Mouse (Mus musculus): ENCODE results near the gene Gse1. TPM values are rescaled to one million over a fixed set of nuclear protein-coding genes. Genes with fewer than 3 reads are reported as not detected.

Gse1 gene
- polyA plus RNA-seq, 1 experiment from 2014 or later, result 25.3 TPM

DNA sequence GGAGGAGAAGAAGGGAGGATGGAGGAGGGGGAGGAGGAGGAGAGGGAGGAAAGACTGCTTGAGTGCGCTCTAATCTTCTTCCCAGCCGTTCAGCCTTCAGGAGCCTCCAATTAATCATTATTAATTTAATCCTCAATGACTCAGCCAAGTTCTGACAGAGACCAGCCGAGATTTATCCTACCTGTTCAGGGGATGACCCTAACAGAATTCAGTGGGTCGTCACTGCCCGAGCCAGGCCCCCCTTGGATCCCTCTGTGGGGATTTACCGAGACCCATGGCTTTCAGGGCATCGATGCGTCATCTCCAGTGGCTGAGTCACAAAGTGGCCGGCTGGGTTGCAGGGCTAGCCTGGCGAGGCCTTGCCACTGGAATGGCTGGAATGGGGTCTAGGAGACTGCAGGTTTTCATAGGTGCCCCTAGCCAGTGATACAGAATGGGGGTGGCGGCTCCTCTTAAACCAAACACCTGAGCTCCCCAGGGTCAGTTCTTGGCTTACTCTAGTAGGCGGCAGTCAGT lies 90.3 kb downstream of the Gse1 start:
- no peaks in the 10 kb centered on the region for H3K9me3 ChIP-seq (ENCODE audit: control insufficient read depth, low read length)
- ATAC-seq (replicated peaks; ENCODE audit: low FRiP score), result no peak
- H3K27me3 ChIP-seq (replicated peaks; ENCODE audit: control insufficient read depth, insufficient read depth, low read length), result no peaks in the 10 kb centered on the region; the same call in 1 of the 2 replicates
- H3K4me1 ChIP-seq (replicated peaks; ENCODE audit: control insufficient read depth, insufficient read depth, low read length), result peaks cover 24% of the 10 kb centered on the region
- H3K27ac ChIP-seq (ENCODE audit: low read depth, low read length), result no peak overlapping the region
- no peaks in the 10 kb centered on the region for H3K36me3 ChIP-seq (ENCODE audit: control insufficient read depth, insufficient read depth, low read length)
- 71% methylated on average over 12 of the region's 12 CpGs for WGBS
- no peak overlapping the region for H3K4me2 ChIP-seq
- no peak overlapping the region for H3K4me3 ChIP-seq (ENCODE audit: low read depth, low read length)
- H3K9ac ChIP-seq (ENCODE audit: low read depth, low read length), result no peak overlapping the region
- DNase-seq (ENCODE audit: low spot score), result no peak

DNA sequence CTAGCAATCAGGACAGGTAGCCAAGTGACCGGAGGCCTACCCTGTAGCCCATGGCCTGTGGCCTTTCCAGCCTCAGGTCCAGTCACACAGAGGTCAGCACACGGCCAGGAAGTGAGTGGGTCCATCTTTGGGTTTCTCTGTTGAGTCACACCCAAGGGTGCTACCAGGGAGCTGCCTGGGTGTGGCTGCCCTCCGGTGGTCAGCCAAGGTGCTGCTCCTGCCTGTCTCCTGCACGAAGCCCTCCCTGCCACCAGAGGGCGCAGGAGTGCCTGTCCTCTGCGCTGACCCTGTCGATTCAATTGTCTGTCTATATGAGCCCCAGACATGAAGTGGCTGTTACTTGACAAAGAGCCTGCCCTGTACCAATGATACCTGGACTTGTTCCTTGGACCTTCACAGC lies 91.2 kb downstream of the Gse1 start:
- Histone ChIP-seq H3K4me3 (ENCODE audit: low read depth, low read length) (no peak overlapping the region), H3K4me2 (peak overlapping the region; percentile 39), H3K36me3 (ENCODE audit: control insufficient read depth, insufficient read depth, low read length) (no peaks in the 10 kb centered on the region), H3K27ac (ENCODE audit: low read depth, low read length) (no peak overlapping the region; the same call in 1 of the 2 replicates), H3K27me3 (replicated peaks; ENCODE audit: control insufficient read depth, insufficient read depth, low read length) (no peaks in the 10 kb centered on the region; the same call in 1 of the 2 replicates), H3K9ac (ENCODE audit: low read depth, low read length) (no peak overlapping the region), H3K4me1 (replicated peaks; ENCODE audit: control insufficient read depth, insufficient read depth, low read length) (peaks cover 32% of the 10 kb centered on the region), H3K9me3 (ENCODE audit: control insufficient read depth, low read length) (no peaks in the 10 kb centered on the region)
- ATAC-seq (replicated peaks; ENCODE audit: low FRiP score) (peak; percentile 79), DNase-seq (ENCODE audit: low spot score) (peak; percentile 86)
- WGBS, result 18% methylated on average over 7 of the region's 7 CpGs

- DNase-seq (ENCODE audit: low spot score), result no peak
- Histone ChIP-seq H3K9ac (ENCODE audit: low read depth, low read length) (no peak overlapping the region), H3K27me3 (replicated peaks; ENCODE audit: control insufficient read depth, insufficient read depth, low read length) (no peaks in the 10 kb centered on the region; the same call in 1 of the 2 replicates), H3K36me3 (ENCODE audit: control insufficient read depth, insufficient read depth, low read length) (no peaks in the 10 kb centered on the region), H3K4me2 (no peak overlapping the region), H3K4me1 (replicated peaks; ENCODE audit: control insufficient read depth, insufficient read depth, low read length) (peaks cover 39% of the 10 kb centered on the region), H3K9me3 (ENCODE audit: control insufficient read depth, low read length) (no peaks in the 10 kb centered on the region), H3K27ac (ENCODE audit: low read depth, low read length) (no peak overlapping the region), H3K4me3 (ENCODE audit: low read depth, low read length) (no peak overlapping the region)
- ATAC-seq (replicated peaks; ENCODE audit: low FRiP score), result no peak
- 81% methylated on average over 5 of the region's 5 CpGs for WGBS
Observed at GRCm38 (mm10) chr8:120320146-120320545, 91.9 kb downstream of the Gse1 start.

DNA sequence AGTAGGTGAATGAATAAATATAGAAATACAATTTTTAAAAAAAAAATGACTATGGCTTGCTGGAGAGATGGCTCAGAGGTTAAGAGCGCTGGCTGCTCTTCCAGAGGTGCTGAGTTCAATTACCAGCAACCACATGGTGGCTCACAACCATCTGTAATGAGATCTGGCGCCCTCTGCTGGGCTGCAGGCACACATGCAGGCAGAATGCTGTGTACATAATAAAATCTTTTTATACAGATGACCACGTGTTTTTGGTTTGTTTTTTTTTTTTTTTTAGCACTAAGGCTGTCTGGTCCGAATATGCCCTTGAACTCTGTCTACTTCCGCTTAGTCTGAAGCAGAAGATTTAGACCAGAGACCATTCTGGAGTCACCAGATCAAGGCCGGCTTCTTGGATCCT lies 93.5 kb downstream of the Gse1 start:
- ATAC-seq (replicated peaks; ENCODE audit: low FRiP score), result no peak
- H3K9me3 ChIP-seq (ENCODE audit: control insufficient read depth, low read length), result no peaks in the 10 kb centered on the region
- H3K9ac ChIP-seq (ENCODE audit: low read depth, low read length), result no peak overlapping the region
- no peaks in the 10 kb centered on the region for H3K36me3 ChIP-seq (ENCODE audit: control insufficient read depth, insufficient read depth, low read length)
- no peak overlapping the region for H3K27ac ChIP-seq (ENCODE audit: low read depth, low read length)
- no peak for DNase-seq (ENCODE audit: low spot score)
- WGBS, result 36% methylated on average over 6 of the region's 6 CpGs
- H3K27me3 ChIP-seq (replicated peaks; ENCODE audit: control insufficient read depth, insufficient read depth, low read length), result no peaks in the 10 kb centered on the region; the same call in 1 of the 2 replicates
- H3K4me1 ChIP-seq (replicated peaks; ENCODE audit: control insufficient read depth, insufficient read depth, low read length), result peaks cover 46% of the 10 kb centered on the region
- H3K4me3 ChIP-seq (ENCODE audit: low read depth, low read length), result no peak overlapping the region
- H3K4me2 ChIP-seq, result no peak overlapping the region

DNA sequence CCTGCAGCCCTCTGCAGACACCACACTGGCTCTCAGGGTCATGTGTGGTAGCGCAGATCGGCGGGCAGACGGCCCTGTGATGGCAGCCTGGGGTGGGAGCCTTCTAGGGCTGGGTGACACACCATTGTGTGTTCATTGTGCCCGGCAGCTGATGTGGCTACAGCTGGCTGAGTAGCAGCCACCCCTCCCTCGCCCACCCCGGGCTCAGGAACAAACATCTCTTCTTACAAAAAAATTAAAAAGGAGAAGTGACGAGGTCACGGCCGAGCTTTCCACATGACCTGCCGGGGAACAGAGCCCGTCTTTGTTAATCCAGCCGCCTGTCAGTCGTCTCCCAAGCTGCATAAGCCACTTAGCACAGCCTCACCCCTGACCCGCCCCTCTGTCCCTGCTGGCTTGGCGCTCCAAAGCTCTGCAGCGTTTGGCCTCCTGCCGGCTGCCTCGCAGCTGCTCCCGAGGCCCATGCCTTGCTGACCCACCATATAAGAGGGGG lies 94.7 kb downstream of the Gse1 start:
- ATAC-seq (replicated peaks; ENCODE audit: low FRiP score) (no peak), DNase-seq (ENCODE audit: low spot score) (no peak)
- H3K9me3 ChIP-seq (ENCODE audit: control insufficient read depth, low read length), result no peaks in the 10 kb centered on the region
- H3K4me2 ChIP-seq, result no peak overlapping the region
- H3K9ac ChIP-seq (ENCODE audit: low read depth, low read length), result peak overlapping the region; percentile 31; the same call in 1 of the 2 replicates
- peak overlapping the region; percentile 43; the same call in 1 of the 2 replicates for H3K27ac ChIP-seq (ENCODE audit: low read depth, low read length)
- no peak overlapping the region for H3K4me3 ChIP-seq (ENCODE audit: low read depth, low read length)
- no peaks in the 10 kb centered on the region for H3K27me3 ChIP-seq (replicated peaks; ENCODE audit: control insufficient read depth, insufficient read depth, low read length)
- 15% methylated on average over 20 of the region's 20 CpGs for WGBS
- H3K36me3 ChIP-seq (ENCODE audit: control insufficient read depth, insufficient read depth, low read length), result no peaks in the 10 kb centered on the region
- peaks cover 49% of the 10 kb centered on the region for H3K4me1 ChIP-seq (replicated peaks; ENCODE audit: control insufficient read depth, insufficient read depth, low read length)

- Histone ChIP-seq H3K27ac (ENCODE audit: low read depth, low read length) (peak overlapping the region; percentile 77), H3K9me3 (ENCODE audit: control insufficient read depth, low read length) (no peaks in the 10 kb centered on the region), H3K36me3 (ENCODE audit: control insufficient read depth, insufficient read depth, low read length) (no peaks in the 10 kb centered on the region), H3K9ac (ENCODE audit: low read depth, low read length) (0 out of 2 replicates have a peak overlapping the region, but pooled peaks have one; percentile 52), H3K4me3 (ENCODE audit: low read depth, low read length) (no peak overlapping the region), H3K4me1 (replicated peaks; ENCODE audit: control insufficient read depth, insufficient read depth, low read length) (peaks cover 55% of the 10 kb centered on the region), H3K4me2 (no peak overlapping the region), H3K27me3 (replicated peaks; ENCODE audit: control insufficient read depth, insufficient read depth, low read length) (no peaks in the 10 kb centered on the region)
- DNase-seq (ENCODE audit: low spot score) (no peak), ATAC-seq (replicated peaks; ENCODE audit: low FRiP score) (no peak)
- 60% methylated on average over 3 of the region's 3 CpGs for WGBS
Observed at GRCm38 (mm10) chr8:120324555-120324954, 96.3 kb downstream of the Gse1 start.

- Histone ChIP-seq H3K27ac (ENCODE audit: low read depth, low read length) (peak overlapping the region; percentile 77), H3K9me3 (ENCODE audit: control insufficient read depth, low read length) (no peaks in the 10 kb centered on the region), H3K4me2 (peak overlapping the region; percentile 20; the same call in 1 of the 2 replicates), H3K4me3 (ENCODE audit: low read depth, low read length) (no peak overlapping the region), H3K36me3 (ENCODE audit: control insufficient read depth, insufficient read depth, low read length) (no peaks in the 10 kb centered on the region), H3K27me3 (replicated peaks; ENCODE audit: control insufficient read depth, insufficient read depth, low read length) (no peaks in the 10 kb centered on the region), H3K4me1 (replicated peaks; ENCODE audit: control insufficient read depth, insufficient read depth, low read length) (peaks cover 52% of the 10 kb centered on the region), H3K9ac (ENCODE audit: low read depth, low read length) (peak overlapping the region; percentile 52)
- DNase-seq (ENCODE audit: low spot score) (no peak), ATAC-seq (replicated peaks; ENCODE audit: low FRiP score) (peak; percentile 78)
- WGBS, result 44% methylated on average over 5 of the region's 5 CpGs
Observed at GRCm38 (mm10) chr8:120325172-120325767, 97.0 kb downstream of the Gse1 start.

- Histone ChIP-seq H3K9ac (ENCODE audit: low read depth, low read length) (no peak overlapping the region), H3K4me1 (replicated peaks; ENCODE audit: control insufficient read depth, insufficient read depth, low read length) (peaks cover 57% of the 10 kb centered on the region), H3K9me3 (ENCODE audit: control insufficient read depth, low read length) (no peaks in the 10 kb centered on the region), H3K27ac (ENCODE audit: low read depth, low read length) (no peak overlapping the region), H3K4me2 (no peak overlapping the region), H3K36me3 (ENCODE audit: control insufficient read depth, insufficient read depth, low read length) (no peaks in the 10 kb centered on the region), H3K4me3 (ENCODE audit: low read depth, low read length) (no peak overlapping the region), H3K27me3 (replicated peaks; ENCODE audit: control insufficient read depth, insufficient read depth, low read length) (no peaks in the 10 kb centered on the region)
- peak; percentile 24; the same call in 1 of the 2 replicates for ATAC-seq (replicated peaks; ENCODE audit: low FRiP score)
- 48% methylated on average over 3 of the region's 3 CpGs for WGBS
- DNase-seq (ENCODE audit: low spot score), result no peak
Observed at GRCm38 (mm10) chr8:120327131-120327554, 98.9 kb downstream of the Gse1 start.

Measured in liver, embryonic 11.5 days (tissue).